Mouse (Mus musculus) urinary bladder, adult 2 months (tissue): ENCODE measurements around the gene Dmrt3. TPM values are rescaled to one million over a fixed set of nuclear protein-coding genes. Genes with fewer than 3 reads are reported as not detected.

Experiments used
- DNase-seq: peaks from one replicate; pipeline ENCODE4 v3.0.0; 2022; ENCODE audit warnings: low spot score
- polyA plus RNA-seq: library from polyadenylated mRNA; depleted of rRNA; stranded (reverse); fragments of >200 nt; gene quantifications from 2 replicates; pipeline ENCODE4 v1.2.3, GENCODE M21; 2012; rRNA removed

Dmrt3 gene
- 0.06 TPM in 1 of 2 replicates, not detected in the other for polyA plus RNA-seq

- DNase-seq = no peak
Measured at GRCm38 (mm10) chr19:25610015-25610410, at the start of gene Dmrt3. Gene Dmrt3, plus strand, starts transcription at chr19:25610301.

DNA sequence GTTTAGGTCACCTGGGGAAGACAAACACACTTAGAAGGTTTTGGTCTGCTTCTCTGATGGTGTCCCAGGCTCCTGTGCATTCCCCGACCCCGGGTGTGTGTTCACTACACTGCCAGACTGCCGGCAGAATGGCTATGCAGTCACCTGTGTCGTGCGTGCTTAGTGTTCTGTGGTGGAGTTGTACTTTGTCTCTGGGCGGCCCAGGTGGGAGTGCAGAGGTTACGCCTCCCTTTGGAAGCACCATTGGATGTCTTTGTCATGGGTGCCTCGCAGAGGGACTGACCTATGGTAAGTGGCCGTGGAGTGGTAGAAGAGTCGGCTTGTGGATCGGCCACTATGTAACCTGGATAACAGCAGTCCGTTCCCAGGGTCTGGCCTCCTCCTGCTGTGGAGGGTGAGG, 45.7 kb upstream of the Dmrt3 start:
- no peak for DNase-seq

DNA sequence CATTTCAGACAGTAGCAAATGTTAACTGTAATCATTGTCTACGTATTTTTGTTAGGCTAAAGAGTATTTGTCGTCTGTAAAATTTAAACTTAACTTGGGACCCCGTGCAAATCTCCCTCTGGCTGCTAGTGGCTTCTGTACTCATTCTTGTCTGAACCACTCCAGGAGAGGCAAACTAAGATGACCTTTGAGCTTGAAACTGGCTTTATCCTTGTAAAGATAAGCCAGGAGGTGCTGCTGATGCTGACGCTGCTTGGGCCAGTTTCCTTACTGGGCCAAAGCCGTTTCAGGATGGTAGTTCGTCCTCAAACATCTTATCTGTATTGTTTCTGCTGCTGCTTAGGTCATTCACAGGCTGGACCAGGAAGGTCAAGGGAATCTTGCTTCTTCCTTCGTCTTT, 40.3 kb upstream of the Dmrt3 start:
- no peak for DNase-seq

GRCm38 (mm10) chr19:25574431-25574830, 35.7 kb upstream of the Dmrt3 start:
- no peak for DNase-seq

DNA sequence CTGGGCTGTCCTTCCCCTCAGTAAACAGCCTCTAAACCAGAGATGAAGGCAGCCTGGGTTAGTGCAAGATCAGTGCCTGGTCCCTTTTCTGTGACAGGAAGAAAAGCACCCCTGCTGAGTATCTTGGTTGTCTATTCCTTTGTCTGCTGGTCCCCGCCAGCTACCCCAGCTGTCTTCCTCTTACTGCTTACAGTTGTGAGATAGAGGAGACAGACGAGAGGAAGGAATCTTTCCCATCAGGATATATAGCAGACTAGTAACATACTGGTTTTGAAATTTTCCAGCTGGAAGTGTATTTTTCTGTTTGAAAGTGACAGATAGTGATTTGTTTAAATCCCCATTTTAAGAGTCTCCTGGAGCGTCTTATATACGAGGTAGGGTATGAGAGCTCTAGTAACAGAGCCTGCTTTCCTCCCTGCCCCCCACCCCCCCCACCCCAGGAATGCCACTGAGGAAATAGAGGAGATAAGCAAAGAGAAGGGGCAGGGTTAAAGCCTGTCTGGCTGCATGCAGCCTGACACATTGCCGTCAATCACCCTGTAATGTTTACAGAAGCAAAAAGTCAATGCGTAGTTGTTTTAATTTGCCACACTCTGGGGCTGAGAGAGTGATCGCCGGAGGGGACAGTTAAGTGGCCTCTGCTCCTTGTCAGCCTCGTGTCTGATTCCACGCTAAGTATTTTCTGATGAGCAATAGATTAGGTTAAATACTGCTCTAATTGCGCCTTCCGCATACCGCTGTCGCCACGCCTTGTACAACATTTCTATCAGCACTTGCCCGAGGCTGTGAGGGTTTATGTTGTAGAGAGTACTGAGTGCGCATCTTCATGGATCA, 34.9 kb upstream of the Dmrt3 start:
- DNase-seq = no peak

- no peak for DNase-seq
Measured at GRCm38 (mm10) chr19:25578358-25578757, 31.7 kb upstream of the Dmrt3 start.

DNA sequence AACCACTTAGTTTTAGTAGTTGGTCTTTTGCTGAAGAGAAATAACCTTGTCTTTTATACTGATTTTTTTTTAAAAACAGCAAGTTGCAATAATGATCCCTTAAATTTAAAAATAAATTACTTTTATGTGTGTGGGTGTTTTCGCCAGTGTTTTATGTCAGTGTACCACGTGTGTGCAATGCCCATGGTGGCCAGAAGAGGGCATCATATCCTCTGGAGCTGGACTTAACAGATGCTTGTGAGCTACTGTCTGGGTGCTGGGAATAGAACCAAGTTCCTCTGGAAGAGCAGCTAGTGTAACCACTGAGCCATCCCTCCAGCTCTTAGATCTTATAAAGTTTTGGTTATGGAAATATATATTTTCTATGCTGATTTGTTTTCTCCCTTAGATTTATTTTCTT, 30.7 kb upstream of the Dmrt3 start:
- DNase-seq = no peak

- DNase-seq = no peak
Measured at GRCm38 (mm10) chr19:25597717-25598232, 12.3 kb upstream of the Dmrt3 start.

- no peak for DNase-seq
Measured at GRCm38 (mm10) chr19:25598626-25599025, 11.5 kb upstream of the Dmrt3 start.

- DNase-seq = no peak
Measured at GRCm38 (mm10) chr19:25601966-25602365, 8.1 kb upstream of the Dmrt3 start.

- no peak for DNase-seq
Measured at GRCm38 (mm10) chr19:25607461-25608205, 2.5 kb upstream of the Dmrt3 start.

DNA sequence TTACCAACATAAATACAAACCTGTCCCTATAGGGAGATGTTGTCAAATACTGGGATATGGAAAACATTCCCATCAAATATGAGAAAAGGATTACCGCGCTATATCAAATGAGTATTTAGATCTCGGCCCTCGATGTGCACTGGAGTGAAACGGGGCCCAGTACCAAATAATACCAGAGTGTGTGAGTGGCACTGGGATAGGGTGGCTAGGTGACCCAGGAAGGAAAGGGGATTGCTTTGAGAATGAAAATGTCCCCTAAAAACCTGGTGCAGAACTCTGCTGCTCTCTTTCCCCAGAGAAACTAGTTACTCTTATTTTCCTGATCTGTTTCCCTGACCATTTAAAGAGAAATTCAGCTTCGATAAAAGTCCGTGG, 1.9 kb upstream of the Dmrt3 start:
- DNase-seq = no peak

- no peak for DNase-seq
Measured at GRCm38 (mm10) chr19:25608961-25609850, 895 bp upstream of the Dmrt3 start.

DNA sequence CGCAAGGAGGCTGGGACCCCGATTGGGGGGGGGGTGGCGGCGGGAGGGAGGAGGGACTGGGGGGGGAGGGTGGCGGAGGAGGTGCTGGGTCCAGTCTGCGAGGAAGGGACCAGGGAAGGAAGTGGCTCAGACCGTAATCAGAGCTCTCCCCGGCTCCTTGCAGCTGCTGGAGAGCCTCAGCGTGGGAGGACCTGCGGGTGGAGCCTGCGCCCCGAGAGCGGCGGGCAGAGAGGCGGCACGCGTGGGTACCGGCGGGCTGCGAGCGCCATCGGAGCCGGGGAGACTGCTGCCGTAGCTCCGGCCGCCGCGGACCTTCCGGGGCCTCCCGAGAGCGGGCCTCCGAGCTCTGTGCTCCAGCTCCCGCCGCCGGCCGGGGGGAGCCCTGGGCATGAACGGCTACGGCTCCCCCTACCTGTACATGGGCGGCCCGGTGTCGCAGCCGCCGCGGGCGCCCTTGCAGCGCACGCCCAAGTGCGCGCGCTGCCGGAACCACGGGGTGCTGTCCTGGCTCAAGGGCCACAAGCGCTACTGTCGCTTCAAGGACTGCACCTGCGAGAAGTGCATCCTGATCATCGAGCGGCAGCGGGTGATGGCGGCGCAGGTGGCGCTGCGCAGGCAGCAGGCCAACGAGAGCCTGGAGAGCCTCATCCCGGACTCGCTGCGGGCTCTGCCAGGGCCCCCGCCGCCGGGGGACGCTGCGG, 460 bp downstream of the Dmrt3 start:
- DNase-seq = no peak

- no peak for DNase-seq
Measured at GRCm38 (mm10) chr19:25611116-25611515, 1.0 kb downstream of the Dmrt3 start.

DNA sequence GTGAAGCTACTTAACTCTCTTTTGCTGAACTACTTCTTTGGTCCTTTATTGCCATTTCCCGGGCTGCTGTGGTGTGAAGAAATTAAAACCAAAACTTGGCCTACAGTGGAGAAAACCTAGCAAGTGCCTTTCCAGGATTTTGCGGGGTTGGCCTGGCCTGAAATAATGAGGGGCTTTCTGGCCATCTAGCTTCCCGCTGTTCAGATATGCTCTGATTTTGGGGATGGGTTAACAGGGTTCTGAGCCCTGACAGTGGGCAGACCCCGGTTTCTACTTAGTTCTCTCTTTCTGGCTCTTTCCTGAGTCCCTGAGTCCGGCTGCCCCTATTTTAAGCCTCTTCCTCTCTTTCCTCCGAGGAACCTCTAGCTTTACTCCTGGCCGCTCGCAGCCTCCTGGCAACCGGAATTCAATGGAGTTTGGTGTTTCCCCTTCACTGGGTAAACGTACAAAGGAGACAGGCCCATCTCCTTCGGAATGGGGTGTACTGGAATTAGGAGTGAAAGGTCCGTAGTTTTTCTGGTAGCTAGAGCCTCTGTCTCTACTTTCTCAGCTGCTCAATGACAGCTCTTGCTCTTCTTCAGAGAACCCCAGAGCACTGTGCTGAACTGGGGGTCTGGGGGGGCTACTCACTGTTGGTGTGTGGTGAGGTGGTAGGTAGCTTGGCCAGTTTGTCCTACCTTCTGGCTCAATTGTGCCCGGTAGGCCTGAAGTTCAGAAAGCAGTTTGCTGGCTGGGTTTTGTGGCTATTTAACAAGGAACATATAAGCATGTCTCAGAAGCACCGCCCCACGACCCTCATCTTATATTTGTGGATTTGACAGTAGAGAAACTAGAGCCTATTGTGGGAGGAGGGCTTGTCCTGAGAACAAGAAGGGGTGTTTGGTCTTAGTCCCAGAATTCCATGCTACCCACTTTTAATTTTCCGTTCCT, 2.0 kb downstream of the Dmrt3 start:
- DNase-seq = no peak

DNA sequence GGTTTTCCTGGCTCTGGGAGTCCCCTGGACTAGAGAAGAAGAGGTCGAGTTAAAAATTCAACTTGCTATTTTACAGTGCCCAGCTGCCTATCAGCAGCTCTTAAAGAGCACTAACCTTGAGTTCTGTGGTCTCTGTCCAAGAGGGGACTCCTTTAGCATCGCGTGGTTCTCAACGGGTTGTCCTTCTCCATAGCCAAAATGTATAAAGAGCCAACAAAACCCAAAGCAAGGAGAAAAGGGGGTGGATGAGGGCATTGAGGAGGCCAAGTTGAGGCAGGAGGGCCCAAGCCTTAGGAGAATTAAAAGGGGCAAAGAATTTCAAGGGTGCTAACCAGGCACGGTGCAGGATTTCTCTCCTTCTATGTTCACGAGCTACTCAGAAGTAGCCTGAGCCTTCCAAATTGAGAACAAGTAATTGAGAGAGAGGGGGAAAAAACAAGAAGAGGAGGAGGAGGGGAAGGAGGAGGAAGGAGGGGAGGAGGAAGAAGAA, 2.8 kb downstream of the Dmrt3 start:
- DNase-seq = no peak

GRCm38 (mm10) chr19:25613476-25614300, 3.6 kb downstream of the Dmrt3 start:
- no peak for DNase-seq

- DNase-seq = no peak
Measured at GRCm38 (mm10) chr19:25615889-25616288, 5.8 kb downstream of the Dmrt3 start.
